Mouse (Mus musculus) cortical plate, adult 2 months (tissue): ENCODE measurements at regions not wholly inside any gene's neighbourhood (a gene's known extent, or its start where the extent isn't known, plus 50 kb on each side); places are given as distances from the start of the nearest gene placed in this dataset.

Experiments
- CTCF ChIP-seq: fragments of 200-500 bp; IDR thresholded peaks from 2 replicates; pipeline ENCODE4 v1.5.1; 2011; ENCODE audit warnings: mild to moderate bottlenecking, control low read depth, low read length; ENCODE audit not compliant: insufficient read depth; ENCODE audit errors: extremely low read depth
- POLR2A ChIP-seq: fragments of 200-500 bp; IDR thresholded peaks from 2 replicates; pipeline ENCODE4 v1.6.1; 2011; ENCODE audit warnings: mild to moderate bottlenecking, low read length, control low read depth; ENCODE audit not compliant: insufficient read depth; ENCODE audit errors: extremely low read depth

GRCm38 (mm10) chr17:15286596-15286995 lies 90.1 kb downstream of the Dll1 start:
- TF ChIP-seq CTCF (no peak), POLR2A (no peak)
